Mouse (Mus musculus) MEL (cell line): Measurements from ENCODE around the gene Ski. TPM values are rescaled to one million over a fixed set of nuclear protein-coding genes. Genes with fewer than 3 reads are reported as not detected.

Source experiments
- DNase-seq: peaks from one replicate; pipeline ENCODE4 v3.0.0; 2011; ENCODE audit warnings: low read depth, low spot score
- H3K27ac ChIP-seq: 2 replicates; pipeline ENCODE4 v1.5.1; 2012; ENCODE audit warnings: low read depth, mild to moderate bottlenecking, control low read depth, low read length, moderate library complexity; ENCODE audit not compliant: control insufficient read depth
- H3K27me3 ChIP-seq, 2 experiments: fragments of 150-350 bp in 1 of 2; sonication (generic) in 1 of 2; 2 replicates each; pipeline ENCODE4 v1.6.1; 2012; ENCODE audit warnings: low read length in 2 of 2, mild to moderate bottlenecking in 2 of 2, improper control_type of control experiment in 1 of 2, moderate library complexity in 1 of 2; ENCODE audit not compliant: insufficient read depth in 2 of 2, control insufficient read depth in 1 of 2
- H3K36me3 ChIP-seq, 2 experiments: 2 replicates each; pipeline ENCODE4 v1.6.1; 2012 to 2014; ENCODE audit warnings: low read length in 2 of 2, improper control_type of control experiment in 1 of 2, inconsistent platforms in 1 of 2, mild to moderate bottlenecking in 1 of 2; ENCODE audit not compliant: insufficient read depth in 2 of 2, control insufficient read depth in 1 of 2
- H3K4me1 ChIP-seq, 2 experiments: fragments of 150-350 bp in 1 of 2; sonication (generic) in 1 of 2; 2 replicates each; pipeline ENCODE4 v1.6.1; 2012; ENCODE audit warnings: low read length in 2 of 2, improper control_type of control experiment in 1 of 2, mild to moderate bottlenecking in 1 of 2; ENCODE audit not compliant: insufficient read depth in 2 of 2, control insufficient read depth in 1 of 2
- H3K4me3 ChIP-seq, 2 experiments: fragments of 150-350 bp in 1 of 2; sonication (generic) in 1 of 2; 2 replicates each; pipeline ENCODE4 v1.5.1; 2012; ENCODE audit warnings: low read depth in 2 of 2, low read length in 2 of 2, mild to moderate bottlenecking in 2 of 2, moderate library complexity in 2 of 2, control low read depth in 1 of 2, improper control_type of control experiment in 1 of 2; ENCODE audit not compliant: control insufficient read depth in 1 of 2, insufficient read depth in 1 of 2
- H3K79me2 ChIP-seq: 2 replicates; pipeline ENCODE4 v1.6.1; 2012; ENCODE audit warnings: mild to moderate bottlenecking, low read length, moderate library complexity; ENCODE audit not compliant: control insufficient read depth, poor library complexity, insufficient read depth
- H3K9ac ChIP-seq: 2 replicates; pipeline ENCODE4 v1.6.1; 2012; ENCODE audit warnings: low read depth, mild to moderate bottlenecking, control low read depth, low read length, moderate library complexity; ENCODE audit not compliant: control insufficient read depth, poor library complexity, severe bottlenecking
- H3K9me3 ChIP-seq: fragments of 150-350 bp; sonication (generic); replicated peaks from 2 replicates; pipeline ENCODE4 v1.6.1; 2012; ENCODE audit warnings: mild to moderate bottlenecking, low read length, improper control_type of control experiment, moderate library complexity; ENCODE audit not compliant: insufficient read depth
- BHLHE40 ChIP-seq: IDR thresholded peaks from 2 replicates; pipeline ENCODE4 v1.6.1; 2012; ENCODE audit warnings: low read depth, mild to moderate bottlenecking, inconsistent platforms, low read length, improper control_type of control experiment, borderline replicate concordance
- CTCF ChIP-seq, 3 experiments: IDR thresholded peaks in 2 of 3; conservative IDR thresholded peaks in 1 of 3; 2 replicates each; pipeline ENCODE4 v1.5.1; 2011 to 2012; ENCODE audit warnings: low read length in 3 of 3, low read depth in 2 of 3, mild to moderate bottlenecking in 2 of 3, improper control_type of control experiment in 1 of 3, inconsistent platforms in 1 of 3, mixed read lengths in 1 of 3, moderate library complexity in 1 of 3; ENCODE audit not compliant: control insufficient read depth in 1 of 3, insufficient read depth in 1 of 3, poor library complexity in 1 of 3, severe bottlenecking in 1 of 3
- E2F4 ChIP-seq: IDR thresholded peaks from 2 replicates; pipeline ENCODE4 v1.6.1; 2011; ENCODE audit warnings: low read depth, low read length, improper control_type of control experiment, borderline replicate concordance
- ELF1 ChIP-seq: IDR thresholded peaks from 2 replicates; pipeline ENCODE4 v1.6.1; 2014; ENCODE audit warnings: low read depth, mild to moderate bottlenecking, inconsistent platforms, low read length, improper control_type of control experiment, moderate library complexity
- EP300 ChIP-seq, 2 experiments: IDR thresholded peaks; 2 replicates each; pipeline ENCODE4 v1.6.1; 2011; ENCODE audit warnings: improper control_type of control experiment in 2 of 2, low read length in 2 of 2, low read depth in 1 of 2, mild to moderate bottlenecking in 1 of 2
- JUND ChIP-seq: IDR thresholded peaks from 2 replicates; pipeline ENCODE4 v1.6.1; 2011; ENCODE audit warnings: low read depth, mild to moderate bottlenecking, improper control_type of control experiment, low read length
- KAT2A ChIP-seq: conservative IDR thresholded peaks from 2 replicates; pipeline ENCODE4 v1.6.1; 2012; ENCODE audit warnings: low read depth, low read length, improper control_type of control experiment, inconsistent platforms
- MAFK ChIP-seq: IDR thresholded peaks from 2 replicates; pipeline ENCODE4 v1.6.1; 2011; ENCODE audit warnings: low read depth, mild to moderate bottlenecking, low read length, improper control_type of control experiment, borderline replicate concordance
- MAZ ChIP-seq: IDR thresholded peaks from 2 replicates; pipeline ENCODE4 v1.6.1; 2012; ENCODE audit warnings: low read depth, mild to moderate bottlenecking, inconsistent platforms, low read length, improper control_type of control experiment
- MYB ChIP-seq: IDR thresholded peaks from 2 replicates; pipeline ENCODE4 v1.6.1; 2011; ENCODE audit warnings: mild to moderate bottlenecking, low read depth, low read length, improper control_type of control experiment
- MYC ChIP-seq: IDR thresholded peaks from 2 replicates; pipeline ENCODE4 v1.6.1; 2011; ENCODE audit warnings: low read depth, mild to moderate bottlenecking, low read length, improper control_type of control experiment, moderate library complexity
- POLR2AphosphoS5 ChIP-seq: IDR thresholded peaks from 2 replicates; pipeline ENCODE4 v1.6.1; 2012; ENCODE audit warnings: low read depth, borderline replicate concordance, mild to moderate bottlenecking, inconsistent platforms, low read length, moderate library complexity, mixed read lengths
- RAD21 ChIP-seq: IDR thresholded peaks from 2 replicates; pipeline ENCODE4 v1.6.1; 2011; ENCODE audit warnings: mild to moderate bottlenecking, low read depth, low read length, improper control_type of control experiment
- RCOR1 ChIP-seq: IDR thresholded peaks from 2 replicates; pipeline ENCODE4 v1.6.1; 2012; ENCODE audit warnings: low read depth, mild to moderate bottlenecking, inconsistent platforms, low read length, improper control_type of control experiment
- SIN3A ChIP-seq: IDR thresholded peaks from 2 replicates; pipeline ENCODE4 v1.6.1; 2012; ENCODE audit warnings: low read length, improper control_type of control experiment, inconsistent platforms
- SMC3 ChIP-seq: IDR thresholded peaks from 2 replicates; pipeline ENCODE4 v1.6.1; 2011; ENCODE audit warnings: low read depth, low read length, improper control_type of control experiment
- TCF12 ChIP-seq: IDR thresholded peaks from 2 replicates; pipeline ENCODE4 v1.6.1; 2014; ENCODE audit warnings: low read depth, mild to moderate bottlenecking, inconsistent platforms, low read length, improper control_type of control experiment, moderate library complexity
- USF1 ChIP-seq: IDR thresholded peaks from 2 replicates; pipeline ENCODE4 v1.6.1; 2014; ENCODE audit warnings: low read depth, mild to moderate bottlenecking, inconsistent platforms, low read length, improper control_type of control experiment, moderate library complexity
- USF2 ChIP-seq, 2 experiments: IDR thresholded peaks; 2 replicates each; pipeline ENCODE4 v1.6.1; 2011 to 2012; ENCODE audit warnings: improper control_type of control experiment in 2 of 2, low read length in 2 of 2, borderline replicate concordance in 1 of 2, inconsistent platforms in 1 of 2, low read depth in 1 of 2, mild to moderate bottlenecking in 1 of 2; ENCODE audit not compliant: insufficient read depth in 1 of 2
- ZKSCAN1 ChIP-seq: IDR thresholded peaks from 2 replicates; pipeline ENCODE4 v1.6.1; 2012; ENCODE audit warnings: low read depth, mild to moderate bottlenecking, inconsistent platforms, low read length, improper control_type of control experiment, moderate library complexity
- polyA plus RNA-seq, 2 experiments: library from polyadenylated mRNA; stranded (reverse) in 1 of 2; unstranded in 1 of 2; fragments of >175 nt in 1 of 2; fragments of >200 nt in 1 of 2; gene quantifications; 2 replicates each; pipeline versions ENCODE4 v1.2.1 to v1.2.4; 2012; ENCODE audit warnings: low replicate concordance in 2 of 2, low read depth in 1 of 2; ENCODE audit not compliant: insufficient read length in 2 of 2, insufficient read depth in 1 of 2, missing spikeins in 1 of 2
- total RNA-seq: library from RNA; depleted of rRNA; stranded (reverse); fragments of 300-350 nt; gene quantifications from 2 replicates; pipeline ENCODE4 v1.2.3, GENCODE M21; 2012

Gene Ski
- total and polyA plus RNA-seq, 3 experiments = 6.9 to 16.1 TPM; not detected in 1

DNA sequence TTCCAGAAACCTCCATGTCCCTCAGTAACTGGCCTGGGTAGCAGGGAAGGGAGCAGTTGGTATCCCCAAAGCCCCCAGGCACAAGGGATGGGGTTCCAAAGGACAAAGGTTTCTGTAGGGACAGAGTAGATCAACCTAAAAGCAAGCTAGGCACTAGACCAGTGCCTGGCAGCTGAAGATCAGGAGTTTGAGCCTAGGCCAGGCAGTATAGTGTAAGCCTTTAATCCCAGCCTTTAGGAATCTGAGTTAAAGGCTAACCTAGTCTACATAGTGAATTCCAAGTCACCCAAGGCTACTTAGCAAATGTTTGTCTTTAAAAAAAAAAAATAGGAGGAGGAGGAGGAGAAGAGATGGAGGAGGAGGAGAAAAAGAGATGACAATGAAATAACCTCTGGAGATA lies 33.6 kb downstream of the Ski start:
- no peak for TF ChIP-seq SIN3A
- no peak overlapping the region for H3K9ac ChIP-seq
- no peaks in the 10 kb centered on the region for H3K36me3 ChIP-seq

DNA sequence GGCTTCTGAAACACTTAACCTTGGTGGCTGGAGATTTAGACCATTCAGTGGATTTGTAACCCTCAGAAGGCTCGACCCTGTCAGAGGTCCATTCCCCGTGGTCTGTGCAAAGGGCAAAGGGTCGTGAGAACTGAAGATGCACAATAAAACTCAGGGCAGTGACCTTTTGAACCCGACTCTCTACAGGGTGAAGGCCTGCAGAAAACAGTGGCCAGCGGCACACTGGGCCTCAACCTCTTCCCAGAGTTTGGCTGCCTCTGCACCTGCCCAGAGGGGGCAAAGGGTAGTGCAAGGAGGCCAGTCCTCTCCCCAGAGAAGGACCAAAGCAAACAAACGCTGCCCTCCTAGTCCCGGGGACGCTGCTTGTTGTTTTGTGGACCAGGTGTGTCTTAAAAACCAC lies 34.1 kb downstream of the Ski start:
- H3K79me2 ChIP-seq = peaks cover 2% of the 10 kb centered on the region
- no peak overlapping the region for H3K4me3 ChIP-seq
- DNase-seq = no peak
- no peak overlapping the region for H3K27ac ChIP-seq
- H3K36me3 ChIP-seq = no peaks in the 10 kb centered on the region
- no peak overlapping the region for H3K9ac ChIP-seq
- TF ChIP-seq MAZ = no peak
- no peak for TF ChIP-seq MAFK
- TF ChIP-seq MYC = no peak
- TF ChIP-seq EP300 (IDR thresholded peaks at IDR 0.05; ENCODE audit: low read depth in 1 of 2, low read length in 2 of 2) = no peak
- TF ChIP-seq RCOR1 = no peak
- TF ChIP-seq ELF1 = no peak
- no peak for TF ChIP-seq USF1
- TF ChIP-seq JUND = no peak
- no peak for TF ChIP-seq USF2 (IDR thresholded peaks at IDR 0.05; ENCODE audit: borderline replicate concordance in 1 of 2, insufficient read depth in 1 of 2, low read depth in 1 of 2, low read length in 2 of 2)
- no peak for TF ChIP-seq RAD21
- TF ChIP-seq MYB = no peak
- TF ChIP-seq TCF12 = no peak
- no peak for TF ChIP-seq BHLHE40
- TF ChIP-seq KAT2A = no peak
- TF ChIP-seq SMC3 = no peak
- no peak for TF ChIP-seq POLR2AphosphoS5
- no peak for TF ChIP-seq ZKSCAN1
- TF ChIP-seq SIN3A = no peak
- TF ChIP-seq CTCF (IDR thresholded peaks at IDR 0.05 in 2 of 3, conservative IDR thresholded peaks at IDR 0.05 in 1 of 3; ENCODE audit: control insufficient read depth in 1 of 3, insufficient read depth in 1 of 3, low read depth in 2 of 3, low read length in 3 of 3, poor library complexity in 1 of 3, severe bottlenecking in 1 of 3) = no peak
- TF ChIP-seq E2F4 = no peak
- no peaks in the 10 kb centered on the region for H3K9me3 ChIP-seq
- H3K27me3 ChIP-seq = no peaks in the 10 kb centered on the region
- H3K4me1 ChIP-seq = no peaks in the 10 kb centered on the region

More for the DNA sequence above, 33.6 kb downstream of the Ski start:
- no peak overlapping the region for H3K27ac ChIP-seq
- no peak for DNase-seq
- H3K4me1 ChIP-seq = no peaks in the 10 kb centered on the region
- no peaks in the 10 kb centered on the region for H3K9me3 ChIP-seq
- no peak overlapping the region for H3K4me3 ChIP-seq
- peaks cover 2% of the 10 kb centered on the region for H3K79me2 ChIP-seq
- no peaks in the 10 kb centered on the region for H3K27me3 ChIP-seq
